Mouse (Mus musculus): ENCODE measurements at regions not wholly inside any gene's neighbourhood (a gene's known extent, or its start where the extent isn't known, plus 50 kb on each side); places are given as distances from the start of the nearest gene placed in this dataset.

- Histone ChIP-seq H3K36me3 (ENCODE audit: control insufficient read depth, insufficient read depth, low read length, poor library complexity, severe bottlenecking) (no peaks in the 10 kb centered on the region), H3K9ac (ENCODE audit: insufficient read depth, low read depth, low read length, poor library complexity, severe bottlenecking) (no peak overlapping the region), H3K9me3 (ENCODE audit: control insufficient read depth, insufficient read depth, low read depth, low read length) (no peaks in the 10 kb centered on the region), H3K4me1 (ENCODE audit: control insufficient read depth in 2 of 2, insufficient read depth in 2 of 2, low read length in 2 of 2, poor library complexity in 1 of 2) (peaks cover 0 to 8% of the 10 kb centered on the region in 2 experiments; a peak in 2 of 4 replicates), H3K4me3 (ENCODE audit: insufficient read depth in 1 of 2, low read depth in 1 of 2, low read length in 2 of 2, poor library complexity in 1 of 2, severe bottlenecking in 1 of 2) (no peak overlapping the region), H3K27ac (ENCODE audit: insufficient read depth, low read depth, low read length, poor library complexity, severe bottlenecking) (no peak overlapping the region)
- DNase-seq (ENCODE audit: low read depth, low spot score): no peak
- in situ Hi-C loops (cut with MboI; ENCODE audit: low sequenced_read_pairs in 2 of 2, unreplicated experiment in 2 of 2): no loop called here
- TF ChIP-seq ZC3H11A (IDR thresholded peaks at IDR 0.05; ENCODE audit: borderline replicate concordance, low read depth, low read length): no peak
- TF ChIP-seq MAFK (IDR thresholded peaks at IDR 0.05; ENCODE audit: insufficient read depth, low read depth, low read length): no peak
- TF ChIP-seq HCFC1 (IDR thresholded peaks at IDR 0.05; ENCODE audit: borderline replicate concordance, insufficient read depth, low read length): no peak
- no peak for TF ChIP-seq ZNF384 (IDR thresholded peaks at IDR 0.05; ENCODE audit: low read depth, low read length)
- TF ChIP-seq CHD2 (IDR thresholded peaks at IDR 0.05; ENCODE audit: low read depth, low read length): no peak
These were observed 56.5 kb upstream of the Serbp1 start for GRCm38 (mm10) chr6:67181459-67181858.

GRCm38 (mm10) chr6:67179416-67179815, 58.6 kb upstream of the Serbp1 start:
- DNase-seq (ENCODE audit: low read depth, low spot score): no peak
- in situ Hi-C loops (cut with MboI; ENCODE audit: low sequenced_read_pairs in 2 of 2, unreplicated experiment in 2 of 2): no loop called here
- Histone ChIP-seq H3K36me3 (ENCODE audit: control insufficient read depth, insufficient read depth, low read length, poor library complexity, severe bottlenecking) (no peaks in the 10 kb centered on the region), H3K4me1 (ENCODE audit: control insufficient read depth in 2 of 2, insufficient read depth in 2 of 2, low read length in 2 of 2, poor library complexity in 1 of 2) (peaks cover 0 to 8% of the 10 kb centered on the region in 2 experiments; a peak in 2 of 4 replicates), H3K9ac (ENCODE audit: insufficient read depth, low read depth, low read length, poor library complexity, severe bottlenecking) (no peak overlapping the region), H3K4me3 (ENCODE audit: insufficient read depth in 1 of 2, low read depth in 1 of 2, low read length in 2 of 2, poor library complexity in 1 of 2, severe bottlenecking in 1 of 2) (no peak overlapping the region), H3K9me3 (ENCODE audit: control insufficient read depth, insufficient read depth, low read depth, low read length) (no peaks in the 10 kb centered on the region), H3K27ac (ENCODE audit: insufficient read depth, low read depth, low read length, poor library complexity, severe bottlenecking) (no peak overlapping the region)
- TF ChIP-seq ZNF384 (IDR thresholded peaks at IDR 0.05; ENCODE audit: low read depth, low read length) (no peak), MAFK (IDR thresholded peaks at IDR 0.05; ENCODE audit: insufficient read depth, low read depth, low read length) (no peak), HCFC1 (IDR thresholded peaks at IDR 0.05; ENCODE audit: borderline replicate concordance, insufficient read depth, low read length) (no peak), ZC3H11A (IDR thresholded peaks at IDR 0.05; ENCODE audit: borderline replicate concordance, low read depth, low read length) (no peak), CHD2 (IDR thresholded peaks at IDR 0.05; ENCODE audit: low read depth, low read length) (no peak)

GRCm38 (mm10) chr6:67178531-67178930, 59.4 kb upstream of the Serbp1 start:
- peaks cover 0 to 4% of the 10 kb centered on the region in 2 experiments; a peak in 2 of 4 replicates for H3K4me1 ChIP-seq (ENCODE audit: control insufficient read depth in 2 of 2, insufficient read depth in 2 of 2, low read length in 2 of 2, poor library complexity in 1 of 2)
- no peak overlapping the region for H3K9ac ChIP-seq (ENCODE audit: insufficient read depth, low read depth, low read length, poor library complexity, severe bottlenecking)
- H3K4me3 ChIP-seq (ENCODE audit: insufficient read depth in 1 of 2, low read depth in 1 of 2, low read length in 2 of 2, poor library complexity in 1 of 2, severe bottlenecking in 1 of 2): no peak overlapping the region
- H3K36me3 ChIP-seq (ENCODE audit: control insufficient read depth, insufficient read depth, low read length, poor library complexity, severe bottlenecking): no peaks in the 10 kb centered on the region
- H3K27ac ChIP-seq (ENCODE audit: insufficient read depth, low read depth, low read length, poor library complexity, severe bottlenecking): no peak overlapping the region
- H3K9me3 ChIP-seq (ENCODE audit: control insufficient read depth, insufficient read depth, low read depth, low read length): no peaks in the 10 kb centered on the region
- DNase-seq (ENCODE audit: low read depth, low spot score): no peak
- in situ Hi-C loops (cut with MboI; ENCODE audit: low sequenced_read_pairs in 2 of 2, unreplicated experiment in 2 of 2): no loop called here
- TF ChIP-seq ZNF384 (IDR thresholded peaks at IDR 0.05; ENCODE audit: low read depth, low read length) (no peak), ZC3H11A (IDR thresholded peaks at IDR 0.05; ENCODE audit: borderline replicate concordance, low read depth, low read length) (no peak), HCFC1 (IDR thresholded peaks at IDR 0.05; ENCODE audit: borderline replicate concordance, insufficient read depth, low read length) (no peak), MAFK (IDR thresholded peaks at IDR 0.05; ENCODE audit: insufficient read depth, low read depth, low read length) (no peak), CHD2 (IDR thresholded peaks at IDR 0.05; ENCODE audit: low read depth, low read length) (no peak)

- no peak for DNase-seq (ENCODE audit: low read depth, low spot score)
- in situ Hi-C loops (cut with MboI; ENCODE audit: low sequenced_read_pairs in 2 of 2, unreplicated experiment in 2 of 2): no loop called here
- no peak overlapping the region for H3K9ac ChIP-seq (ENCODE audit: insufficient read depth, low read depth, low read length, poor library complexity, severe bottlenecking)
- no peaks in the 10 kb centered on the region for H3K36me3 ChIP-seq (ENCODE audit: control insufficient read depth, insufficient read depth, low read length, poor library complexity, severe bottlenecking)
- TF ChIP-seq ZNF384 (IDR thresholded peaks at IDR 0.05; ENCODE audit: low read depth, low read length): no peak
- no peak for TF ChIP-seq MAFK (IDR thresholded peaks at IDR 0.05; ENCODE audit: insufficient read depth, low read depth, low read length)
- TF ChIP-seq HCFC1 (IDR thresholded peaks at IDR 0.05; ENCODE audit: borderline replicate concordance, insufficient read depth, low read length): no peak
- no peak for TF ChIP-seq ZC3H11A (IDR thresholded peaks at IDR 0.05; ENCODE audit: borderline replicate concordance, low read depth, low read length)
- no peak for TF ChIP-seq CHD2 (IDR thresholded peaks at IDR 0.05; ENCODE audit: low read depth, low read length)
- H3K27ac ChIP-seq (ENCODE audit: insufficient read depth, low read depth, low read length, poor library complexity, severe bottlenecking): no peak overlapping the region
- H3K4me3 ChIP-seq (ENCODE audit: insufficient read depth in 1 of 2, low read depth in 1 of 2, low read length in 2 of 2, poor library complexity in 1 of 2, severe bottlenecking in 1 of 2): no peak overlapping the region
- H3K4me1 ChIP-seq (ENCODE audit: control insufficient read depth in 2 of 2, insufficient read depth in 2 of 2, low read length in 2 of 2, poor library complexity in 1 of 2): peaks cover 0 to 2% of the 10 kb centered on the region in 2 experiments; a peak in 2 of 4 replicates
- H3K9me3 ChIP-seq (ENCODE audit: control insufficient read depth, insufficient read depth, low read depth, low read length): no peaks in the 10 kb centered on the region
These were observed 59.9 kb upstream of the Serbp1 start for GRCm38 (mm10) chr6:67178101-67178500.

- no peak overlapping the region for H3K27ac ChIP-seq (ENCODE audit: insufficient read depth, low read depth, low read length, poor library complexity, severe bottlenecking)
These were observed 67.4 kb upstream of the Serbp1 start for GRCm38 (mm10) chr6:67170674-67170946.

More at GRCm38 (mm10) chr6:67170674-67170946, 67.4 kb upstream of the Serbp1 start:
- no peaks in the 10 kb centered on the region for H3K36me3 ChIP-seq (ENCODE audit: control insufficient read depth, insufficient read depth, low read length, poor library complexity, severe bottlenecking)
- no peak for DNase-seq (ENCODE audit: low read depth, low spot score)
- H3K9me3 ChIP-seq (ENCODE audit: control insufficient read depth, insufficient read depth, low read depth, low read length): no peaks in the 10 kb centered on the region
- in situ Hi-C loops (cut with MboI; ENCODE audit: low sequenced_read_pairs in 2 of 2, unreplicated experiment in 2 of 2): loop anchor here in 1 of 2 experiments (25.0 kb wide), 2 partner anchors 333 to 633 kb away; partner anchors contain the start of gene Mad2l1
- H3K4me1 ChIP-seq (ENCODE audit: control insufficient read depth in 2 of 2, insufficient read depth in 2 of 2, low read length in 2 of 2, poor library complexity in 1 of 2): peaks cover 0 to 6% of the 10 kb centered on the region in 2 experiments; a peak in 1 of 4 replicates
- H3K9ac ChIP-seq (ENCODE audit: insufficient read depth, low read depth, low read length, poor library complexity, severe bottlenecking): no peak overlapping the region
- no peak for TF ChIP-seq HCFC1 (IDR thresholded peaks at IDR 0.05; ENCODE audit: borderline replicate concordance, insufficient read depth, low read length)
- TF ChIP-seq MAFK (IDR thresholded peaks at IDR 0.05; ENCODE audit: insufficient read depth, low read depth, low read length): no peak
- TF ChIP-seq ZC3H11A (IDR thresholded peaks at IDR 0.05; ENCODE audit: borderline replicate concordance, low read depth, low read length): no peak
- no peak for TF ChIP-seq ZNF384 (IDR thresholded peaks at IDR 0.05; ENCODE audit: low read depth, low read length)
- TF ChIP-seq CHD2 (IDR thresholded peaks at IDR 0.05; ENCODE audit: low read depth, low read length): no peak
- no peak overlapping the region for H3K4me3 ChIP-seq (ENCODE audit: insufficient read depth in 1 of 2, low read depth in 1 of 2, low read length in 2 of 2, poor library complexity in 1 of 2, severe bottlenecking in 1 of 2)
